Mouse (Mus musculus): ENCODE data around the gene Fam126b.

DNA sequence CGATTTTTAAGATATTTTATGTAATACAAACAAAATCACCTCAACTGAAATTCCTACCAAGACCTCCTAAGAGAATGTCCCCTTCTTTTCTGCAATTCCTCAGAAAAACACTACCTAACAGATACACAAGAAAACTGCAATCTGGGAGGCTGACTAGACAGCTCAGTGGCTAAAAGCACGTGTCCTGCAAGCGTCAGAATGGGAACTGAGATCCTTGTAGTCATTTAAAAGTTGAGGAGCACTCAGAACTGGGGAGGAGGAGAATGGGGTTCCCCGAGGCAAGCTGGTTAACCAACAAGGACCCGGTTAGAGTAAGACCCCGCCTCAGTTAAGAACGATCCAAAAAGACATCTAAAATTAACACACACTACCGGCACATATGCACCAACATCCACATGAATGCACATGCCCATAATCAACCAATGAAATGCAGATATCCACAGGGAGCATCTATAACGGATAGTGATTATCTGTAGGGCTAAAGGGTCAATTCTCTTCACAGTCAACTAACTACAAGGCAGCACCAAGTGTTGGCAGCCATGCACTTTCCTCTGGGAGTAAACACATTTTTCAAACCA lies 82.2 kb downstream of the Fam126b start:
- no peak for TF ChIP-seq CTCF (IDR thresholded peaks at IDR 0.05 in 2 of 3, conservative IDR thresholded peaks at IDR 0.05 in 1 of 3; ENCODE audit: control insufficient read depth in 1 of 3, insufficient read depth in 1 of 3, low read depth in 2 of 3, low read length in 3 of 3, poor library complexity in 1 of 3, severe bottlenecking in 1 of 3)
- TF ChIP-seq ZNF384 (IDR thresholded peaks at IDR 0.05; ENCODE audit: low read depth, low read length) = no peak
- TF ChIP-seq GATA1 (IDR thresholded peaks at IDR 0.05; ENCODE audit: low read depth, low read length) = no peak
- no peak for TF ChIP-seq KAT2A (conservative IDR thresholded peaks at IDR 0.05; ENCODE audit: low read depth, low read length)
- TF ChIP-seq TBP (IDR thresholded peaks at IDR 0.05; ENCODE audit: low read depth, low read length) = no peak
- no peak for TF ChIP-seq HCFC1 (IDR thresholded peaks at IDR 0.05; ENCODE audit: low read depth, low read length)
- TF ChIP-seq EP300 (IDR thresholded peaks at IDR 0.05; ENCODE audit: low read depth in 1 of 2, low read length in 2 of 2) = no peak
- no peak for TF ChIP-seq MAZ (IDR thresholded peaks at IDR 0.05; ENCODE audit: low read depth, low read length)
- no peak for TF ChIP-seq POLR2A (IDR thresholded peaks at IDR 0.05; ENCODE audit: control insufficient read depth in 1 of 2, insufficient read depth in 1 of 2, low read depth in 1 of 2, low read length in 2 of 2, poor library complexity in 1 of 2)

All from MEL (cell line).